Mouse (Mus musculus) limb, embryonic 10.5 days (tissue): Measurements from ENCODE around the gene Psmc5. TPM values are rescaled to one million over a fixed set of nuclear protein-coding genes. Genes with fewer than 3 reads are reported as not detected.
A peak's percentile ranks its signal among the peaks of the same experiment; 100 is the strongest.

Experiments used
- DNase-seq: peaks from one replicate; pipeline ENCODE4 v3.0.0-alpha.2; 2017; ENCODE audit warnings: low spot score
- H3K27ac ChIP-seq: fragments of 300-500 bp; sonication (generic); 2 replicates; pipeline ENCODE4 v1.5.1; 2016; ENCODE audit warnings: mild to moderate bottlenecking
- H3K27me3 ChIP-seq: fragments of 300-500 bp; sonication (generic); 2 replicates; pipeline ENCODE4 v1.6.1; 2016; ENCODE audit warnings: low read depth, mild to moderate bottlenecking; ENCODE audit not compliant: poor library complexity, severe bottlenecking
- H3K36me3 ChIP-seq: fragments of 300-500 bp; sonication (generic); 2 replicates; pipeline ENCODE4 v1.6.1; 2016; ENCODE audit warnings: mild to moderate bottlenecking, moderate library complexity
- H3K4me1 ChIP-seq: fragments of 300-500 bp; sonication (generic); 2 replicates; pipeline ENCODE4 v1.6.1; 2016
- H3K4me3 ChIP-seq: fragments of 300-500 bp; sonication (generic); 2 replicates; pipeline ENCODE4 v1.5.1; 2016; ENCODE audit warnings: mild to moderate bottlenecking, moderate library complexity
- H3K9me3 ChIP-seq: fragments of 300-500 bp; sonication (generic); replicated peaks from 2 replicates; pipeline ENCODE4 v1.6.1; 2016; ENCODE audit warnings: mild to moderate bottlenecking
- WGBS: fragments of 180-500 bp; shearing (Covaris S2); methylation state at CpG from one replicate; pipeline ENCODE4 v1.1.7; 2016; 5-methylcytosine and 5-hydroxymethylcytosine counted together
- polyA plus RNA-seq: library from polyadenylated mRNA; unstranded; fragments of >200 nt; fragmentation: Nextera tagmentation; extraction: Ambion mirVana; gene quantifications from 2 replicates; pipeline ENCODE4 v1.2.1, GENCODE M21; 2016

Psmc5 gene
- polyA plus RNA-seq, 1 experiment from 2014 or later: 415 TPM

DNA sequence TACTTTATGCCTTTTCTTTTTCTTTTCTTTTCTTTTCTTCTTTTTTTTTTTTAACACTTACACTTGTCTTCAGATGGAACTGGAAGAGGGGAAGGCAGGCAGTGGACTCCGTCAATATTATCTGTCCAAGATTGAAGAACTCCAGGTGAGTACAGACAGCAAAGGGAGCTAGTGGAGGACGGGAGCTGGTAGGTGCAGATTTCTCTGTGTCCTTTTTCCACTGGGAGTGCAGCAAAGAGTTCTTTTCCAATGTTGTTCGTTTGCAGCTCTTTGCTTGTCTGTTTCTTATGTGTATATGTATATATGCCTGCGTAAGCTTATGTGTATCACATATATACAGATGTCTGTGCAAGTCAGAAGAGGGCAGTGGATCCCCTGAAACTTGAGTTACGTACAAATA, 821 bp downstream of the Psmc5 start:
- Histone ChIP-seq H3K4me1 (peaks cover 18% of the 10 kb centered on the region), H3K9me3 (no peaks in the 10 kb centered on the region), H3K36me3 (peaks cover 76% of the 10 kb centered on the region), H3K4me3 (peak overlapping the region; percentile 89), H3K27me3 (no peaks in the 10 kb centered on the region), H3K27ac (peak overlapping the region; percentile 91)
- no peak for DNase-seq
- WGBS: 71% methylated on average over 5 of the region's 5 CpGs

DNA sequence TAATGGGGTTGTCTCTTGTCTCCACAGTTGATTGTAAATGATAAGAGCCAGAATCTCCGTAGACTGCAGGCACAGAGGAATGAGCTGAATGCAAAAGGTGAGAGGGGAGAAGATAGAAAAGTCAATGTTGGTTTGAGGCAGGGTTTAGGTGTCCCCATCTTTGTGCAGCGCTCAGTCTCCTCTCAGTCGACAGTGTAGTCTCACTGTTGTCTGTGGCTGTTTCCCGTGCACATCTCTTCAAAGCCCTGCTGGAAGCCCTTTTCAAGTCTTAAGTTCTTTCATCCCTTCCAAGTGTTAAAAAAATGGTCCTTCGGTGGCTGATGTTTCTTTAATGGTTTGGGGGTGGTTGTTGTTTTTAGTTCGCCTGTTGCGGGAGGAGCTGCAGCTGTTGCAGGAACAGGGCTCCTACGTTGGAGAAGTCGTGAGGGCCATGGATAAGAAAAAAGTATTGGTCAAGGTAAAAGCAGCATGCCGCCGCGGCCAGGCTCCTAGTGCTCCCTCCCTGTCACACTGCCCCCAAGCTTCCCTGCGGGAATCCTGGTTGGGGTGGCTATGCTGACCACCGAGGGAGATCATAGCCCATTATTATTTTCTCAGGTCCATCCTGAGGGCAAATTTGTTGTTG, 5.0 kb downstream of the Psmc5 start:
- no peak overlapping the region for H3K4me3 ChIP-seq
- H3K27me3 ChIP-seq: no peaks in the 10 kb centered on the region
- 84% methylated on average over 14 of the region's 14 CpGs for WGBS
- H3K9me3 ChIP-seq: no peaks in the 10 kb centered on the region
- no peak for DNase-seq
- H3K27ac ChIP-seq: no peak overlapping the region
- H3K36me3 ChIP-seq: peaks cover 90% of the 10 kb centered on the region
- peaks cover 9% of the 10 kb centered on the region for H3K4me1 ChIP-seq

DNA sequence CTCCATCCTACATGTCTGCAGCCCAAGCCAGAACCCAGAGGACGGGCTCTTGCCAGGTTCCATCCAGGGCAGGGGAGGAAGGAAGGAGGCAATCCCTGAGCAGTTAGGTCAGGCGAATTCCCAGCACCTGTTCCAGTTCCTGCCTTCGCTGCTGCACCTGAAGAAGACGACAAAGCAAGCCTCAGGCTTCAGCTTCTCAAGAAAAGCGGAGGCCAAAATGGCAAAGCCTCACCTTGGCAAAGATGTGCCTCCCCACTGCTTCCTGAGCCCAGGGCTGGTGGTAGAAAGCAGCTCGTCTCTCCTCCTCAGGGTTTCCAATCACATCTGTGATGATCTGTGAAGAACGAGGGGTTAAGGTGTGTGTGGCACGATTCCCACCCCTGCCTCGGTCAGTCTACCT, 8.0 kb downstream of the Psmc5 start:
- Histone ChIP-seq H3K27ac (no peak overlapping the region), H3K36me3 (peaks cover 89% of the 10 kb centered on the region), H3K27me3 (no peaks in the 10 kb centered on the region), H3K9me3 (no peaks in the 10 kb centered on the region), H3K4me3 (no peak overlapping the region), H3K4me1 (peaks cover 27% of the 10 kb centered on the region)
- WGBS: 90% methylated on average over 9 of the region's 9 CpGs
- no peak for DNase-seq

DNA sequence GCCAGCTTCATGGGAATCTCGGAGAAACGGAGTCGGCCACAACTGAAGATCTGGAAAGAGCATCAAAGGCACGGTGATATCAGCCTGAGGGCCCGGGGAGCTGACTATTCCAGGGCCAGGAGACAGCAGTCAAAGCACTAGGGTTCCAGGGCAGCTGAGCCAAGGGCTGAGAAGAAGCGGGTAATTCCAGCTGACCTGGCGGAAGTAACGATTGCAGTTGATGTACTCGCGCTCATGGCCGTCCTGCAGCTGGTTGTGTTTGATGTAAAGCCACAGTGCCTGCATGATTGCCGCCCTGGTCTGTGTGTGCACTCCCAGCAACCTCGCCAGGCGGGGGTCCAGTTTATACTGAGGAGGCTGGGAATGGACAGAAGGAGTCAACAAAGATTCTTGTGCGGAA, 9.0 kb downstream of the Psmc5 start:
- H3K27ac ChIP-seq: no peak overlapping the region
- H3K4me1 ChIP-seq: peaks cover 34% of the 10 kb centered on the region
- DNase-seq: no peak
- peaks cover 79% of the 10 kb centered on the region for H3K36me3 ChIP-seq
- 93% methylated on average over 15 of the region's 15 CpGs for WGBS
- no peaks in the 10 kb centered on the region for H3K27me3 ChIP-seq
- H3K9me3 ChIP-seq: no peaks in the 10 kb centered on the region
- H3K4me3 ChIP-seq: no peak overlapping the region

DNA sequence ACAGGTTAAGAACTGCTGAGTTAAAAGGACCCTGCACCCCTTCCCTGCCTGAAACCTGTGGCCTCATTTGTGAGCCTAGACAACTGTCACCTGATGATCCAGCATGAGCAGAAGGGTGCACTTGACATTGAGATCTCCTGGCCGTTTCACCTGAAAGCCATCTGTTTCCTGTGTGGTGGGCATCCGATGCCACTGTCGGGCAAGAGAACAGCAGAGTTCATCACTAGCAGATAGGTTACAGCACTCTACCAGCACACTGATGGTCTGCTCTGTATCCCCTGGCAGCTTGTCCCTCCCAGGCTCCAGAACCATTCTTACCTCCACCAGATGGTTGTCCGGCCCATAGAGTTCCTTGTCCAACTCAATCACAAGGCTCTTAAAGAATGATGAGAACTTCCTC, 9.6 kb downstream of the Psmc5 start:
- WGBS: 94% methylated on average over 4 of the region's 4 CpGs
- no peaks in the 10 kb centered on the region for H3K9me3 ChIP-seq
- H3K27me3 ChIP-seq: no peaks in the 10 kb centered on the region
- peaks cover 79% of the 10 kb centered on the region for H3K36me3 ChIP-seq
- H3K27ac ChIP-seq: no peak overlapping the region
- no peak for DNase-seq
- no peak overlapping the region for H3K4me3 ChIP-seq
- H3K4me1 ChIP-seq: peaks cover 40% of the 10 kb centered on the region

DNA sequence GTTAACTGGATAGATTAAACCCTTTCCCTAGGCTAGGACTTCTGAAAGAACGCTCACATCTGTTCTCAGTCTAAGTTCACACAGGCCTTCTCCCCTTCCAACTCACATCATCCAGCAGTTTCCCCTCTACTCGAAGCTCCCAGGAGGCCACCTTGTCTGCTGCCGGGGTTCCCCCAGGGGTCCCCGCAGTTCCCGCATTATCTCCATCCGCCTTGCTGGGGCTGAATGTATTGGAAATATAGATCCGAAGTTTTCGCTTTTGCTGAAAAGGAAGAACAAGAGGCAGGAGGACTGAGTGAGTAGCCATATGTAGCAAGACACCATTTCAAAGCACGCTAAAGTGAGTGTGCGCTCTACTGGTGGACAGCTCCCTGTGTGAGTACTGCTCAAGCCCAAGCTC, 10.5 kb downstream of the Psmc5 start:
- no peak overlapping the region for H3K27ac ChIP-seq
- WGBS: 94% methylated on average over 10 of the region's 10 CpGs
- no peaks in the 10 kb centered on the region for H3K27me3 ChIP-seq
- peaks cover 48% of the 10 kb centered on the region for H3K4me1 ChIP-seq
- DNase-seq: no peak
- H3K4me3 ChIP-seq: peak overlapping the region; percentile 40; the same call in 1 of the 2 replicates
- peaks cover 73% of the 10 kb centered on the region for H3K36me3 ChIP-seq
- H3K9me3 ChIP-seq: no peaks in the 10 kb centered on the region

DNA sequence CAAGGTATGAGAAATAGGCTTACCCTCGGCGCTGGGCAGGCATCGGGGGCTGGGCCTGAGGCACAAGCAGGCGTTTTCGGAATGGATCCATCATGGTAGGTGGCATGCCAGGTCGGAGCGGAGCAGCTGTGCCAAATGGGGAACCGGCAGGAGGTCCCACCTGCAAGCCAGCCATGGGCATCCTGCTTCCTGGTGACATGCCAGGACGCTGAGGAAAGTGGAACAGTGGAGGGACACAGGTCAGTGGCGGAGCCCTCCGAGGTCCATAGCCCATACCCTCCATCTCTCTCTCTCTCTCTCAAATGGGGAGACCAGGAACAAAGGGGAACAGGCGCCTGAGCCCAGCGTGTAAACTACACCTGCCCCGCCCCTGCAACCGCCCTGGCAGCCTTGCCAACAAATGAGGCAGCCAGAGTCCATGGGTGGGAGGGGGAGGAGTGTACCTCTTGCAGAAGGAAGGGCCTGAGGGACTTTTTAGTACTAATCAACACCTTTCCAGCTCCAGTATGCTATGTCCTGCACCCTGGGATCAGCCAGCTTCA, 11.4 kb downstream of the Psmc5 start:
- WGBS: 50% methylated on average over 15 of the region's 15 CpGs
- peak; percentile 59 for DNase-seq
- peaks cover 52% of the 10 kb centered on the region for H3K4me1 ChIP-seq
- no peaks in the 10 kb centered on the region for H3K9me3 ChIP-seq
- peak overlapping the region; percentile 86 for H3K27ac ChIP-seq
- no peaks in the 10 kb centered on the region for H3K27me3 ChIP-seq
- H3K4me3 ChIP-seq: peak overlapping the region; percentile 40
- peaks cover 64% of the 10 kb centered on the region for H3K36me3 ChIP-seq

DNA sequence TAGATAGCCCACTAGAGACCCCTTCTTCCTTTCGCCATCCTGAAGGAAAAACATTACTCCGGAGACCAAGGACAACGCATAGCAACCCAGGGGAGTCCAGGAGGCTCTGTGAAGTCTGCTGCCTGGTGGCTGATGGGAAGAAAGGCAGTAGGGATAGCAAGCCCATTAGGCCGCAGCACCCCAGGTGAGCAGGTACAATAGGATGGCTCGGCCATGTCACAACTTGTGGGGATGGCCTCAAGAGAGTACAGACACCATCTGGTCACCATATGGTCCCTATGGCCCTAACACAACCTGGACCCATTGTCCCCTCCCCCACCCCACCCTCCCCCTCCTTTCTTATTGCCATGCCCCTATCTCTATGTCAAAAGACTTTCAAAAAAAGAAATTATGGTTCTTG, 11.9 kb downstream of the Psmc5 start:
- H3K27ac ChIP-seq: peak overlapping the region; percentile 86
- DNase-seq: no peak
- H3K36me3 ChIP-seq: peaks cover 59% of the 10 kb centered on the region
- H3K9me3 ChIP-seq: no peaks in the 10 kb centered on the region
- 44% methylated on average over 5 of the region's 5 CpGs for whole genome bisulfite sequencing
- no peaks in the 10 kb centered on the region for H3K27me3 ChIP-seq
- H3K4me3 ChIP-seq: peak overlapping the region; percentile 40
- peaks cover 52% of the 10 kb centered on the region for H3K4me1 ChIP-seq

DNA sequence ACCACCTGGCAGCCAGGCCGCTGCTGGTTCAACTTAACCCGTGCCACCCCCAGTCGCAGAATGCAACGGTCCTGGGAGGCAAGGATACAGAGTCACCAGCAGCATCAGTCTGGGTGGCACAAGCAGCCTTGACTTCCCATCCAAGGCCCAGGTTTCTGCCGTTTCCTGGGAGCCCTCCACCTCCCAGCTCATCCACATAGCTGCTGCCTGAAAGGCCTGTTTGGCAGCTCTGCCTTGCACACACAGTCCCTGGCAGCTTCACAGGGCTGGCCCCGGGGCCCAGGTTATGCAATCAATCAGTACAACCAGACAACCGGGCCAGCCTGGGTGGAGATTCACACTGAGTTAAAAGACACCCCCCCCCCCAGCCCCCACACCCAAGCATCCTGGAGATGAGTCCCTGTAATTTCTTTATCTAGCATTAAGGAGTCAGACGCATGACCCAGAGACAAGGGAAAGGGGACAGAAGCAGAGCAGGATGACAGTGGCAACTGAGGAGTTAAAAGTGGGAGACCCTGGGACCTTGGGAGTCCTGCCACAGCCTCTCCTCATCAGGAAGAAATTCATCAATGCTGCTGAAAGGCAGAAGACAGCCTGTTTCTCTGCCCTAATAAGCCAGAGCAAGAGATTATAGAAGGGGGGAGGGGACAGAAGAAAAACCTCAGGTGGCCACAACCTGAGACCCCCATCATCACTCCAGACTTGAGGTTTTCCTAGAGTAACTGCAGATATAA, 12.5 kb downstream of the Psmc5 start:
- Histone ChIP-seq H3K36me3 (peaks cover 52% of the 10 kb centered on the region), H3K9me3 (no peaks in the 10 kb centered on the region), H3K4me1 (peaks cover 55% of the 10 kb centered on the region), H3K4me3 (peak overlapping the region; percentile 40), H3K27me3 (no peaks in the 10 kb centered on the region), H3K27ac (peak overlapping the region; percentile 86)
- WGBS: 19% methylated on average over 8 of the region's 8 CpGs
- peak; percentile 70 for DNase-seq

DNA sequence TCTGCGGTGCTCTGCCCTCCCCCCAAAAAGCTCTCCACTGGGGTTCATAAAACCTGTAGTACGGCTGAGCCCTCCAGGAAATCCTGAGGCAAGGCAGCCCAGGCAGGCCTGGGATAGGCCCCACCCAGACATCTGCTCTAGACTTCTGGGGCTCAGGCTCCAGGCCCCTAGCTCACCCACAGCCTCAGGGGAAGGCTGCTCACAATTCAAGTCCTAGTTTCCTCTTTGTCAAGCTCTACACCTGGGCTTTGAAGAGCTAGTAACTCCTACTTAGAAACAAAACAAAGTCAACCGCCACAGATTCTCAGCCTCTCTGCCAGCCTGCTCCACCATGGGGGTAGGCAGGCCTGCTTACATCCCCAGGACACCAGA, 13.1 kb downstream of the Psmc5 start:
- Histone ChIP-seq H3K4me1 (peaks cover 59% of the 10 kb centered on the region), H3K27ac (peak overlapping the region; percentile 86), H3K9me3 (no peaks in the 10 kb centered on the region), H3K4me3 (peak overlapping the region; percentile 40), H3K27me3 (no peaks in the 10 kb centered on the region), H3K36me3 (peaks cover 47% of the 10 kb centered on the region)
- DNase-seq: peak; percentile 70
- WGBS: 7% methylated on average over 3 of the region's 3 CpGs

DNA sequence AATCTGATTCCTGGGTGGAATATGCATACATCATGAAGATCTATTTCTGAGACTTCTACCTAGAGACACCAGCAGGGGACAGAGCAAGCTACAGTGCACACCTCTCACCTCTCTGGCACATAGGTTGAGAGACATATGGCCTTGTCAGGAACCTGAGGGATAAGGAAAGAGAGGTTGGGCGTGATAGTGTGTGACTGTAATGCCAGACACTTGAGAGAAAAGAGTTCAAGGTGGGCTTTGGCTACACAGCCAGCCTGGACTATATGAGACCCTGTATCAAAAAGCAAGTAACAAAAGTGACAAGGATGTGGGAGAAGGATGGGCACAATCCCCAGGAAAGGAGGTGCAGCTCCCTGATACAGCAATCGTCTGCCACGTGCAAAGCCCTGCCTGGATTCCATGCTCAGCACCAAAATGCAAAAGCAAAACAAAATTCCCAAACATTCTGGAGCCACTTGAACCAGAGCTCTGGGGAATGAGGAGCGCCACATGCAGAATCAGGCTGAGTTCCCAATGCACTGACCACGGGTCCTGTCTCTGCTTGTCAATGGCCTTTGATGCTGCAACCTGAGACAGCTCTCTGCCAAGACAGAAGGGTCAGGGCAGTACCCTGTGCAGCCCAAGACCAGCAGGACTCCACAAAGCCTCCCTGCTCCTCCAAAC, 15.3 kb downstream of the Psmc5 start:
- Histone ChIP-seq H3K4me1 (peaks cover 80% of the 10 kb centered on the region), H3K27ac (peak overlapping the region; percentile 98)
- DNase-seq: no peak

DNA sequence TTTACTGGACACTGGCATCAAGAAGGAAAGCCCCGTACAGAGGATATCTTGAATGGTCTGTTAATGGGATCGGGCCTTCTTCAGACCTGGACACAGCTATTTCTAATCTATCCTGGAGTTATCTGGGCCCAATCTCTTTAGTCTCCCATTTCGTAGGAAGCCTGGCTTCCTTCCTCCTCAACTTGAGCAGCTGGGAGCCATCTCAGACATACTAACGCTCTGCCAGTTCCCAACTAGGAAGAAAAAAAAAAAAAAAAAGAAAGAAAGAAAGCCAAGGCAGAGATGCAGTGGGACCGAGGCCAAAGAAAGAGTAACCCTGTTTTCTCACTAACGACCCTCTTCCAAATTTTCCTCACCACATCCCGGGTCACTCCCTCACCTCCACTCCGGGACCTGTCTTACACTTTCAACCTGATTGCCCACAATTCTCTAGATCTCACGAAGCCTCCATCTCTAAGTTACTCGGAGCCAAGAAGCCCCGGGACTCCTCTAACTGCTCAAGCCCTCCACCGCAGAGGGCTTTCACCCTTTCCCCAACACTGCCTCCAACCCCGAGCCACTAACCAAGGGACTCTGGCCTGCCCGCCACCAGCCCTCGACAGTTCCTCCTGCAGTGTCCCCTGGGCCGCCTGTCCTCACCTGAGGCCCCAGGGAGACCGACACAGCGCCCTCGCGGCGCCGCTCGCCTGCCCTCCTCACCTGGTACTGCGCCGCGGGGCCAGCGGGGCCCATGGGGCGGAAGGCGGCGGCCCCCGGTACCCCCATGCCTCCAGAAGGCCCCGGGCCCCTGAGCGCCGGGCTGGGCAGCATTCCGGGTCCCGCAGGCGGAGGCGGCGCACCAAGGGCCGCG, 16.1 kb downstream of the Psmc5 start:
- peak overlapping the region; percentile 89 for H3K4me3 ChIP-seq
- no peaks in the 10 kb centered on the region for H3K27me3 ChIP-seq
- no peaks in the 10 kb centered on the region for H3K9me3 ChIP-seq
- H3K27ac ChIP-seq: peak overlapping the region; percentile 98
- H3K36me3 ChIP-seq: peaks cover 17% of the 10 kb centered on the region
- 1% methylated on average over 41 of the region's 41 CpGs for WGBS
- peaks cover 78% of the 10 kb centered on the region for H3K4me1 ChIP-seq
- DNase-seq: no peak

More for the DNA sequence above, 15.3 kb downstream of the Psmc5 start:
- no peaks in the 10 kb centered on the region for H3K9me3 ChIP-seq
- peak overlapping the region; percentile 89 for H3K4me3 ChIP-seq
- H3K27me3 ChIP-seq: no peaks in the 10 kb centered on the region
- WGBS: 32% methylated on average over 5 of the region's 5 CpGs
- H3K36me3 ChIP-seq: peaks cover 25% of the 10 kb centered on the region
